Mouse (Mus musculus) CH12.LX (cell line): ENCODE data around the gene Pom121l2. TPM values are rescaled to one million over a fixed set of nuclear protein-coding genes. Genes with fewer than 3 reads are reported as not detected.

Experiments
- DNase-seq: peaks from one replicate; pipeline ENCODE4 v3.0.0-alpha.2; 2013; ENCODE audit errors: extremely low read depth
- H3K27ac ChIP-seq: 2 replicates; pipeline ENCODE4 v1.5.1; 2012; ENCODE audit warnings: low read depth, mild to moderate bottlenecking, control low read depth, moderate library complexity; ENCODE audit not compliant: insufficient read depth
- H3K27me3 ChIP-seq: replicated peaks from 2 replicates; pipeline ENCODE3; 2012; ENCODE audit warnings: inconsistent platforms
- H3K36me3 ChIP-seq, 2 experiments: replicated peaks in 1 of 2; 2 replicates each; pipeline versions ENCODE3 to v1.6.1; 2012; ENCODE audit warnings: inconsistent platforms in 1 of 2, low read length in 1 of 2, mild to moderate bottlenecking in 1 of 2, mixed read lengths in 1 of 2, moderate library complexity in 1 of 2; ENCODE audit not compliant: control insufficient read depth in 1 of 2, insufficient read depth in 1 of 2
- H3K4me1 ChIP-seq, 2 experiments: 2 replicates each; pipeline ENCODE4 v1.6.1; 2012; ENCODE audit warnings: inconsistent platforms in 1 of 2, moderate library complexity in 1 of 2; ENCODE audit not compliant: insufficient read depth in 2 of 2, control insufficient read depth in 1 of 2
- H3K4me2 ChIP-seq: 2 replicates; pipeline ENCODE4 v1.6.1; 2012; ENCODE audit warnings: low read depth, mild to moderate bottlenecking, control low read depth; ENCODE audit not compliant: poor library complexity, insufficient read depth, severe bottlenecking
- H3K4me3 ChIP-seq, 3 experiments: fragments of 150-350 bp in 1 of 3; sonication (generic) in 1 of 3; replicated peaks in 1 of 3; 2 replicates each; pipeline versions ENCODE3 to v1.5.1; 2011 to 2012; ENCODE audit warnings: low read depth in 2 of 3, low read length in 2 of 3, mild to moderate bottlenecking in 2 of 3, moderate library complexity in 2 of 3, control low read depth in 1 of 3, improper control_type of control experiment in 1 of 3, inconsistent platforms in 1 of 3, mixed read lengths in 1 of 3; ENCODE audit not compliant: poor library complexity in 1 of 3
- H3K79me2 ChIP-seq: replicated peaks from 2 replicates; pipeline ENCODE4 v1.6.1; 2012; ENCODE audit warnings: mild to moderate bottlenecking, moderate library complexity; ENCODE audit not compliant: control insufficient read depth, poor library complexity, insufficient read depth, severe bottlenecking; ENCODE audit errors: extremely low read depth
- H3K9ac ChIP-seq: 2 replicates; pipeline ENCODE4 v1.6.1; 2012; ENCODE audit warnings: low read depth, mild to moderate bottlenecking, control low read depth, moderate library complexity; ENCODE audit not compliant: insufficient read depth
- H3K9me3 ChIP-seq: replicated peaks from 2 replicates; pipeline ENCODE3; 2012; ENCODE audit warnings: low read length, inconsistent platforms, mixed read lengths
- CHD1 ChIP-seq: IDR thresholded peaks from 2 replicates; pipeline ENCODE4 v1.6.1; 2012; ENCODE audit warnings: low read depth, low read length, improper control_type of control experiment, inconsistent platforms
- E2F4 ChIP-seq: IDR thresholded peaks from 2 replicates; pipeline ENCODE4 v1.6.1; 2011; ENCODE audit warnings: low read depth, low read length, improper control_type of control experiment; ENCODE audit not compliant: insufficient replicate concordance
- ELF1 ChIP-seq: IDR thresholded peaks from 2 replicates; pipeline ENCODE4 v1.6.1; 2014; ENCODE audit warnings: low read depth, mild to moderate bottlenecking, inconsistent platforms, low read length, improper control_type of control experiment
- ETS1 ChIP-seq: conservative IDR thresholded peaks from 2 replicates; pipeline ENCODE4 v1.6.1; 2012; ENCODE audit warnings: low read depth, mild to moderate bottlenecking, inconsistent platforms, low read length, improper control_type of control experiment, moderate library complexity
- GABPA ChIP-seq: IDR thresholded peaks from 2 replicates; pipeline ENCODE4 v1.6.1; 2012; ENCODE audit warnings: low read depth, low read length, improper control_type of control experiment, inconsistent platforms; ENCODE audit not compliant: insufficient replicate concordance
- HCFC1 ChIP-seq: IDR thresholded peaks from 2 replicates; pipeline ENCODE4 v1.6.1; 2012; ENCODE audit warnings: low read depth, mild to moderate bottlenecking, inconsistent platforms, low read length, improper control_type of control experiment
- IRF4 ChIP-seq: IDR thresholded peaks from 2 replicates; pipeline ENCODE4 v1.6.1; 2014; ENCODE audit warnings: low read depth, mild to moderate bottlenecking, inconsistent platforms, low read length, improper control_type of control experiment
- JUND ChIP-seq: conservative IDR thresholded peaks from 2 replicates; pipeline ENCODE4 v1.6.1; 2011; ENCODE audit warnings: low read depth, low read length, improper control_type of control experiment
- KAT2A ChIP-seq: IDR thresholded peaks from 2 replicates; pipeline ENCODE4 v1.6.1; 2012; ENCODE audit warnings: low read length, improper control_type of control experiment, inconsistent platforms; ENCODE audit not compliant: insufficient replicate concordance
- MXI1 ChIP-seq: IDR thresholded peaks from 2 replicates; pipeline ENCODE4 v1.6.1; 2011; ENCODE audit warnings: mild to moderate bottlenecking, low read depth, low read length, improper control_type of control experiment
- MYC ChIP-seq: IDR thresholded peaks from 2 replicates; pipeline ENCODE4 v1.6.1; 2011; ENCODE audit warnings: low read depth, mild to moderate bottlenecking, improper control_type of control experiment, low read length
- NELFE ChIP-seq: IDR thresholded peaks from 2 replicates; pipeline ENCODE4 v1.6.1; 2011; ENCODE audit warnings: low read depth, low read length, improper control_type of control experiment
- NRF1 ChIP-seq: IDR thresholded peaks from 2 replicates; pipeline ENCODE4 v1.6.1; 2014; ENCODE audit warnings: low read depth, mild to moderate bottlenecking, inconsistent platforms, low read length, improper control_type of control experiment, moderate library complexity
- PAX5 ChIP-seq: IDR thresholded peaks from 2 replicates; pipeline ENCODE4 v1.6.1; 2012; ENCODE audit warnings: low read length, inconsistent platforms, mixed read lengths
- POLR2A ChIP-seq: IDR thresholded peaks from 2 replicates; pipeline ENCODE4 v1.6.1; 2011; ENCODE audit warnings: low read depth, mild to moderate bottlenecking, improper control_type of control experiment, low read length
- POLR2AphosphoS2 ChIP-seq: IDR thresholded peaks from 2 replicates; pipeline ENCODE4 v1.6.1; 2011; ENCODE audit warnings: low read depth, low read length, improper control_type of control experiment
- SIN3A ChIP-seq: IDR thresholded peaks from 2 replicates; pipeline ENCODE4 v1.6.1; 2012; ENCODE audit warnings: low read length, improper control_type of control experiment, inconsistent platforms
- TBP ChIP-seq: conservative IDR thresholded peaks from 2 replicates; pipeline ENCODE4 v1.6.1; 2011; ENCODE audit warnings: low read depth, low read length, improper control_type of control experiment
- TCF12 ChIP-seq: IDR thresholded peaks from 2 replicates; pipeline ENCODE4 v1.6.1; 2014; ENCODE audit warnings: low read depth, mild to moderate bottlenecking, inconsistent platforms, low read length, improper control_type of control experiment
- ZC3H11A ChIP-seq: IDR thresholded peaks from 2 replicates; pipeline ENCODE4 v1.6.1; 2012; ENCODE audit warnings: low read depth, mild to moderate bottlenecking, inconsistent platforms, low read length, improper control_type of control experiment
- ZKSCAN1 ChIP-seq: IDR thresholded peaks from 2 replicates; pipeline ENCODE4 v1.6.1; 2012; ENCODE audit warnings: low read depth, inconsistent platforms, low read length, improper control_type of control experiment, borderline replicate concordance
- ZMIZ1 ChIP-seq: IDR thresholded peaks from 2 replicates; pipeline ENCODE4 v1.6.1; 2012; ENCODE audit warnings: low read depth, mild to moderate bottlenecking, inconsistent platforms, low read length, improper control_type of control experiment
- ZNF384 ChIP-seq: IDR thresholded peaks from 2 replicates; pipeline ENCODE4 v1.6.1; 2012; ENCODE audit warnings: low read depth, low read length, improper control_type of control experiment, inconsistent platforms
- dilution Hi-C: fragments of 300-500 bp; cut with MboI; formaldehyde crosslinking; loops from 2 replicates; pipeline ENCODE4 v1.14.3; 2020; ENCODE audit warnings: low sequenced_read_pairs; ENCODE audit not compliant: extremely low pct_unique_long_range_greater_than_20kb, extremely low pct_ligation_motif_present
- in situ Hi-C: fragments of 300-500 bp; cut with MboI; formaldehyde crosslinking; loops from 3 replicates; pipeline ENCODE4 v1.14.3; 2019; ENCODE audit warnings: low sequenced_read_pairs, low pct_ligation_motif_present, low pct_unique_long_range_greater_than_20kb, mixed read lengths
- polyA plus RNA-seq: library from polyadenylated mRNA; unstranded; fragments of >175 nt; gene quantifications from 2 replicates; pipeline ENCODE4 v1.2.1, GENCODE M21; 2012; ENCODE audit warnings: low read depth; ENCODE audit not compliant: insufficient read length
- total RNA-seq, 2 experiments: library from RNA; depleted of rRNA; stranded (reverse); fragments of 300-350 nt in 1 of 2; fragments of >200 nt in 1 of 2; gene quantifications; 2 replicates each; pipeline ENCODE4 v1.2.3; 2012 to 2014

Pom121l2 gene
- total and polyA plus RNA-seq, 3 experiments, result not detected

DNA sequence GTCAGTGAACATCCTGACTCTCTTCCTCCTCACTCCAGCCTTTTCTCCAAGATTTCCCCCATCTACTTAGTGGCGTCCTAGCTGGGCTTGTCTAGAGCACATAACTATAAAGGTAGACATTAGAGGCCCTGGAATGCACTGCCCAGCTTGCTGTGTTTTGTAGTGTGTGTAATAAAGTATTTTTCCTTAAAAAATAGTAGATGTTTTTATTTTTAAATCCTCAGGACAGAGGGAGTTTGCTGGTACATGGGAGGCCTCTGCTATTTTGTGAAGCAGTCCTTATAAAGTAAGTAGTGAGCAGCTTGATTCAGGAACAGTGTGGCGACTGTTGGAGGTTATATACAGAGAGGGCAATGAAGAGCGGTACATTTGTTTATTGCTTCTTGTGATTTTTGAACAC is 27.7 kb downstream of the Pom121l2 start:
- peaks cover 84% of the 10 kb centered on the region for H3K27me3 ChIP-seq
- dilution Hi-C loops (no loop called here), in situ Hi-C loops (loop anchor here (25.0 kb wide), 1 partner anchor 596 kb away; the partner anchor contains the start of gene Zkscan3)
- DNase-seq, result no peak
- H3K36me3 ChIP-seq, result no peaks in the 10 kb centered on the region
- H3K4me1 ChIP-seq, result peaks cover 3 to 16% of the 10 kb centered on the region in 2 experiments; a peak in 3 of 4 replicates
- no peak overlapping the region for H3K9ac ChIP-seq
- no peak overlapping the region for H3K27ac ChIP-seq
- no peak for TF ChIP-seq NELFE
- TF ChIP-seq ETS1, result no peak
- TF ChIP-seq KAT2A, result no peak
- TF ChIP-seq ZKSCAN1, result no peak
- no peak for TF ChIP-seq POLR2A
- TF ChIP-seq PAX5, result no peak
- no peak for TF ChIP-seq GABPA
- no peak for TF ChIP-seq CHD1
- TF ChIP-seq MYC, result no peak
- TF ChIP-seq ZC3H11A, result no peak
- no peak for TF ChIP-seq ELF1
- TF ChIP-seq TCF12, result no peak
- no peak for TF ChIP-seq NRF1
- no peak for TF ChIP-seq ZMIZ1
- no peak for TF ChIP-seq E2F4
- no peak for TF ChIP-seq MXI1
- no peak for TF ChIP-seq SIN3A
- no peak for TF ChIP-seq ZNF384
- no peak for TF ChIP-seq TBP
- TF ChIP-seq JUND, result no peak
- H3K4me3 ChIP-seq, result no peak overlapping the region
- no peaks in the 10 kb centered on the region for H3K9me3 ChIP-seq
- no peak overlapping the region for H3K4me2 ChIP-seq
- H3K79me2 ChIP-seq, result no peaks in the 10 kb centered on the region

DNA sequence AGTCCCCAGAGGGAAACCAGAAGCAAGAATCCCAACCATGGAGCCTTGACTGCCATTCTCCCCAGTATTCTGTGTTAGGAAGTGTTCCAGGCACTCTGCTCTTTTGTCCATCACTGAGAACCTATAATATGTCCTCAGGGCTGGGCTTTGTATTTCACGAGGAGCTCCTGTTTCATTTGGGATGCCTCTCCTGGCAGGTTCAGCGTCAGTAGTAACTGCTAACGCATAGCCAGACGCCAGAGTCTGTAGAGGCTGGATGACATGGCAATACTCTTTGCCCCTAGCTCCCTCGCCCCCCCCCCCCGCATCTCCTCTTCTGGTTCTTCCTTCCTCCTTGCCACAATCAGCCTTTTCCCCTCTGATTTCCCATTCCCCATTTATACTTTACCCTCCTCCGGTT is 28.6 kb downstream of the Pom121l2 start, which contains the start of gene Prss16:
Prss16 (minus strand) TSS at position 101 of the 400 bp plus-strand sequence.
- Histone ChIP-seq H3K9me3 (no peaks in the 10 kb centered on the region), H3K4me3 (no peak within 1 kb of the TSS), H3K79me2 (no peaks in the 10 kb centered on the region), H3K36me3 (no peaks in the 10 kb centered on the region), H3K4me2 (no peak within 1 kb of the TSS), H3K27ac (no peak within 1 kb of the TSS), H3K27me3 (peaks cover 84% of the 10 kb centered on the region), H3K9ac (no peak within 1 kb of the TSS), H3K4me1 (peaks cover 3 to 16% of the 10 kb centered on the region in 2 experiments; a peak in 3 of 4 replicates)
- dilution Hi-C loops, result no loop called here
- no peak for DNase-seq
- in situ Hi-C loops, result loop anchor here (25.0 kb wide), 1 partner anchor 597 kb away; the partner anchor contains the start of gene Zkscan3
- TF ChIP-seq NRF1 (no peak), IRF4 (no peak), HCFC1 (no peak), POLR2AphosphoS2 (no peak), POLR2A (no peak), ZMIZ1 (no peak), ZC3H11A (no peak), MXI1 (no peak)
